Mouse (Mus musculus) frontal cortex, adult (tissue): ENCODE results near the gene Ccdc58.
"Not testable (repeated sequence)": the region's sequence is repeated elsewhere in the genome, so short reads cannot be mapped to it uniquely, and the experiment has no call there.

Experiments
- ATAC-seq: cut with Nextera tagmentation; 2 replicates; pipeline ENCODE4 v1.9.2; 2017; ENCODE audit warnings: mild to moderate bottlenecking, moderate library complexity, mixed read lengths; ENCODE audit not compliant: low TSS enrichment

Ccdc58 gene

GRCm38 (mm10) chr16:36074772-36075171 is 3.3 kb downstream of the Ccdc58 start:
- no peak for ATAC-seq

GRCm38 (mm10) chr16:36079916-36080315 is 8.4 kb downstream of the Ccdc58 start:
- no peak for ATAC-seq

- no peak for ATAC-seq
Observed at GRCm38 (mm10) chr16:36087846-36088245, 16.4 kb downstream of the Ccdc58 start.

DNA sequence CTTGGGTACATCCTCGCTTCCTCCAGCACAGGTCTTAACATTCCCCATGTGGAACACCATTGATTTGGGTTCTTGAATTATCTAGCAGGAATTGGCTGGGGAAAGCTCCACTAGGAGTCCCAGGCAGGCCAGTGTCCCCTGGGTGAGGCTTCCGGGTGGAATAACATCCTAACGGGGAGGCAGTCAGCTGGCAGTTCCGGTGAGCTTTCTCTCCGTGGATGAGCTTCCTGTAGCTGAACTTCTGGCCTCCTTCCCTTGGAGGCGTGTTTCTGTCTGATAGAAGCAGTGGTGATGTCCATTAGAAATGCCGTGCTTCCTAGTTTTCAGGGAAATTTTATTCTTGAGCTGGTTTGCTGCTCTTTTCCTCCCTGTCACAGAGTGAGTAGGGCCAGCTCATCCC is 17.6 kb downstream of the Ccdc58 start:
- no peak for ATAC-seq

GRCm38 (mm10) chr16:36089850-36090616 is 18.5 kb downstream of the Ccdc58 start:
- no peak for ATAC-seq

DNA sequence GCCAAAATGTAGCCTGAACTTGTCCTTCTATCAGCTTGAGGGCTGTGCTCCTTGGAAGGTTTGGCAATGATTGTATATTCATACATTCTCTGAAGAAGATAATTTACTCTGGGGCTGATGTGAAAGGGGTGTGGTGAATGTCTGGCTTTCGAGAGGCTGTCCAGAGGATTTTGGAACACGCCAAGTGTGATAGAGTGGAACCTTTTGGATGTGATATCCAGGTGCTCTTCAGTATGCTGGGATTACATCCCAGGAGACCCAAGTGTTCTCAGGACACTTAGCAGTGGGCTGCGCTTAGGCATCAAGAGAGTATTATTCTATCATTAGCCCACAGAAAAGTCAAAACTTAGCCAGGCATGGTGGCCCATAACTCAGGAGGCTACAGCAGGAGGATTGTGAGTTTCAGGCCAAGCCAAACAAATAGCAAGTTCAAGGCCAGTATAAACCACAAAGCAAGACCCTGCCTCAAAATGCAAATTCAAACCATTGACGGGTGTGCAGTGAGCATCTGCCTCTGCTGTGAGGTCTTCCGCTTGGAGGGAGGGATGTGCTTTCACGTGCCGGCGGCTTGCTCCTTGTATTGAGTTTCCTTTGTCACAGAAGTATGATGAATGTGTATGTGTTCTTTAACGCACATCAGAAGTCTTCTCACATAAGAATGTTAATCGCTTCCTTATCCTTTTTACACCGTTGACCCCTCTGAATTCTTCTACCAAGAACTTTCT is 19.5 kb downstream of the Ccdc58 start:
- no peak for ATAC-seq

DNA sequence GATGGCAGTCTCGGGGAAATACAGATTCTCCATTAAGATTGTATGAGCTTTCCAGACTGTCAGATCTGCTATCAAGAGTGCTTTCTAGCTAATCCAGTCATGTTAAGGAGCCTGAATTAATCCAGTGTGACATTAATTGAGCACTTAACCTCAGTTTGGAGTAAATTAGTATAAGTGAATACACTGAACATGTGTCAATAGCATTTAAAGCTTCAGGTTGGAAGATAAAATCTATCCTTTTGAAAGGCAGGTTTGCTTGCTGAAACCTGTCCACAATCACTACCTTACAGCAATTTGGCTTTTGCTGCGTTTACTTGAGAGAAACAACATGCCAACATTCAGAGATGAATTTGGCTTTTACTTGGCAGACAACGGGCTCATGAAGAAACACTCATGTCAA is 22.6 kb downstream of the Ccdc58 start:
- ATAC-seq = no peak

GRCm38 (mm10) chr16:36097813-36098499 is 26.5 kb downstream of the Ccdc58 start:
- not testable (repeated sequence) for ATAC-seq

DNA sequence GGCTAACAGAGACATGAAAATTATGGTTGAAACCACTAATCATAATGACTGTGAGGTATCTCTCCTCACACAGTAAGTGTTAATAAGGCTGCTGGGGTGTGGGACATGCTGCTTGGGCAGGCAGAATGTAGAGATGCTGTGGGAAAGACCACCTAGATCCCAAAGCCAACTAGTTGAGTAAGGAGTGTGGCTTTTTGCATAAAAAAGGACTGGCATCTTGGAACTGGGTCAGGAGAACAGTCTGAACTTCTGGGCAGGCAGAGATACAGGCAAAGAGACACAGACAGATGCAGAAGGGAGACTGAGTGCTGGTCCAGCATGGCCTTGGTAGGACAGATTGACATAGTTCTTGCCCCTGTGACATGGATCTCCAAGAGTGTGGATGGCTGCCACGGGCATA is 30.0 kb downstream of the Ccdc58 start:
- ATAC-seq = no peak

GRCm38 (mm10) chr16:36102211-36102610 is 30.7 kb downstream of the Ccdc58 start:
- no peak for ATAC-seq

GRCm38 (mm10) chr16:36111486-36111885 is 40.0 kb downstream of the Ccdc58 start:
- not testable (repeated sequence) for ATAC-seq

GRCm38 (mm10) chr16:36115751-36116150 is 44.3 kb downstream of the Ccdc58 start:
- ATAC-seq = not testable (repeated sequence)

GRCm38 (mm10) chr16:36128092-36128491 is 56.6 kb downstream of the Ccdc58 start:
- no peak for ATAC-seq

DNA sequence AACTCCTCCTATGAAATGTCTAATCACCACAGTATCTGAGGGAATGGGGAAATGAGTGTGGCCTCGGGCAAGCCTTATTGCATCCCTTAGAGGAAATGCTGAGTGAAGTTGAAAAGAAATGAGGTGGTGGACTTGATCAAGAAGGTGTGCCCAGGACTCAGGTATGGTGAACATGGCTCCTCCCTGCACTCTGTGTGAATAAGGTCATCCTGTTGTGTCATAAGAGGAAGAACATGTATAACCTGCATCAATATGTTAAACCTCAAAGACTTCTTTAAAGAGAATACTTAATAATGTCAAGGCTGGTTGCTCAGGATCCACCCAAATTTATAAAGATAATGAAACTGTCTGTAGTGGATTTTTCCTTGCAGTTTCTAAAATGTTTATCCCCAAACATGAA is 59.7 kb downstream of the Ccdc58 start, which contains the start of gene Csta1:
Gene Csta1, minus strand, starts transcription at position 101 of the 400 bp plus-strand sequence.
- no peak for ATAC-seq

GRCm38 (mm10) chr16:36138201-36138600 is 66.7 kb downstream of the Ccdc58 start:
- no peak for ATAC-seq
